Mouse (Mus musculus) left cerebral cortex, adult 6 months (tissue): ENCODE results near the gene Antxr2. TPM values are rescaled to one million over a fixed set of nuclear protein-coding genes. Genes with fewer than 3 reads are reported as not detected.

Experiments
- long read RNA-seq, 2 experiments: library from polyadenylated mRNA; unstranded; transcript quantifications; one replicate each; pipeline ENCODE4 v2.0.0; 2019 to 2020
- polyA plus RNA-seq: library from polyadenylated mRNA; unstranded; fragments of <200 nt; fragmentation: Nextera tagmentation; gene quantifications from 2 replicates; pipeline ENCODE4 v1.2.3, GENCODE M21; 2021

The Antxr2 gene
- polyA plus RNA-seq: 0.45 and 0.76 TPM in 2 replicates
- long read RNA-seq, experiment 1, full-length matches to known transcripts: 1 of 2 reads
- long read RNA-seq, experiment 1, partial matches to known transcripts: 0 of 2 reads
- long read RNA-seq, experiment 1, other reads (novel, unspliced or antisense): 1 of 2 reads
- long read RNA-seq, experiment 2, full-length matches to known transcripts: 1 of 3 reads
- long read RNA-seq, experiment 2, partial matches to known transcripts: 0 of 3 reads
- long read RNA-seq, experiment 2, other reads (novel, unspliced or antisense): 2 of 3 reads

GRCm38 (mm10) chr5:98030902-98031641 lies at the start of gene Antxr2:
Gene Antxr2, minus strand, starts transcription at chr5:98031043.

Other genes with a start within 250 kb of the Antxr2 start
- gene Prdm8, start 136.2 kb upstream of the Antxr2 start, polyA plus RNA-seq: 2.9 and 3.6 TPM in 2 replicates
- gene Fgf5, start 223.1 kb upstream of the Antxr2 start, polyA plus RNA-seq: 2.3 and 2.9 TPM in 2 replicates